12 mouse cellular contexts compared by ENCODE assay signal in genomic region chr11:88856383-88856782, GRCm38 (mm10). TPM values are rescaled to one million over a fixed set of nuclear protein-coding genes. Genes with fewer than 3 reads are reported as not detected.
A peak's percentile ranks its signal among the peaks of the same experiment; 100 is the strongest.
DNase-seq lines count a peak whose midpoint lies in the region; ATAC-seq lines count a peak whose summit lies in the region.
"Had no signal": no experiment of that assay in that cellular context is flagged by ENCODE, and none has a peak within 500 bp of the region (broad histone marks: within the 10 kb centered on the region; RNA-seq: fewer than 3 reads in every experiment).

No protein-coding gene starts in this region.

- H3K9me3 ChIP-seq in forebrain, embryonic 11.5 days (ENCODE audit: control insufficient read depth, low read length): no peaks in the 10 kb centered on the region
- H3K9me3 ChIP-seq in forebrain, embryonic 12.5 days: no peaks in the 10 kb centered on the region
- H3K9me3 ChIP-seq in kidney, embryonic 16.5 days (ENCODE audit: low read length): no peaks in the 10 kb centered on the region
- no peaks in the 10 kb centered on the region for H3K9me3 ChIP-seq in embryonic facial prominence, embryonic 12.5 days
- no peaks in the 10 kb centered on the region for H3K9me3 ChIP-seq in limb, embryonic 13.5 days

- DNase-seq in forebrain, embryonic 11.5 days (ENCODE audit: low spot score): peak; percentile 48
- DNase-seq in kidney, adult 8-10 months: no peak
- no peak for DNase-seq in B cell, adult 2 months
- no peak for DNase-seq in adrenal gland, adult (ENCODE audit: inconsistent age in 2 of 2, low spot score in 1 of 2)
- DNase-seq: adrenal gland, postnatal 25 days; cerebellum, adult 9-10 months; kidney, postnatal 14 days had no signal

- no peak overlapping the region for H3K9ac ChIP-seq in forebrain, embryonic 11.5 days (ENCODE audit: low read length)
- no peak overlapping the region for H3K9ac ChIP-seq in forebrain, embryonic 12.5 days
- H3K9ac ChIP-seq in kidney, embryonic 16.5 days (replicated peaks; ENCODE audit: low read length): no peak overlapping the region
- no peak overlapping the region for H3K9ac ChIP-seq in embryonic facial prominence, embryonic 12.5 days
- no peak overlapping the region for H3K9ac ChIP-seq in limb, embryonic 13.5 days

- H3K27me3 ChIP-seq in forebrain, embryonic 11.5 days (ENCODE audit: control insufficient read depth, insufficient read depth, low read length): no peaks in the 10 kb centered on the region
- no peaks in the 10 kb centered on the region for H3K27me3 ChIP-seq in forebrain, embryonic 12.5 days
- H3K27me3 ChIP-seq in kidney, embryonic 16.5 days (ENCODE audit: insufficient read depth, low read length): no peaks in the 10 kb centered on the region
- no peaks in the 10 kb centered on the region for H3K27me3 ChIP-seq in embryonic facial prominence, embryonic 12.5 days
- no peaks in the 10 kb centered on the region for H3K27me3 ChIP-seq in limb, embryonic 13.5 days

- H3K4me2 ChIP-seq in forebrain, embryonic 11.5 days (ENCODE audit: low read depth, low read length, severe bottlenecking): no peak overlapping the region
- no peak overlapping the region for H3K4me2 ChIP-seq in forebrain, embryonic 12.5 days
- no peak overlapping the region for H3K4me2 ChIP-seq in kidney, embryonic 16.5 days (replicated peaks; ENCODE audit: low read depth, low read length)
- H3K4me2 ChIP-seq in embryonic facial prominence, embryonic 12.5 days (replicated peaks): no peak overlapping the region
- H3K4me2 ChIP-seq in limb, embryonic 13.5 days (replicated peaks): 0 out of 2 replicates have a peak overlapping the region, but pooled peaks have one; percentile 0

- H3K27ac ChIP-seq in forebrain, embryonic 11.5 days (ENCODE audit: low read depth, low read length): no peak overlapping the region
- H3K27ac ChIP-seq in forebrain, embryonic 12.5 days: no peak overlapping the region
- 0 out of 2 replicates have a peak overlapping the region, but pooled peaks have one; percentile 23 for H3K27ac ChIP-seq in kidney, embryonic 16.5 days (ENCODE audit: low read length)
- H3K27ac ChIP-seq in embryonic facial prominence, embryonic 12.5 days: peak overlapping the region; percentile 79
- H3K27ac ChIP-seq in limb, embryonic 13.5 days: peak overlapping the region; percentile 73; the same call in 1 of the 2 replicates

- WGBS in forebrain, embryonic 11.5 days: 66% methylated on average over 2 of the region's 2 CpGs
- 82% methylated on average over 2 of the region's 2 CpGs for WGBS in forebrain, embryonic 12.5 days
- 50% methylated on average over 2 of the region's 2 CpGs for WGBS in kidney, embryonic 16.5 days
- WGBS in embryonic facial prominence, embryonic 12.5 days: 57% methylated on average over 2 of the region's 2 CpGs
- WGBS in limb, embryonic 13.5 days: 34% methylated on average over 2 of the region's 2 CpGs

- H3K36me3 ChIP-seq in forebrain, embryonic 11.5 days (ENCODE audit: control insufficient read depth, insufficient read depth, low read length): no peaks in the 10 kb centered on the region
- no peaks in the 10 kb centered on the region for H3K36me3 ChIP-seq in forebrain, embryonic 12.5 days (replicated peaks)
- no peaks in the 10 kb centered on the region for H3K36me3 ChIP-seq in kidney, embryonic 16.5 days (ENCODE audit: insufficient read depth, low read length)
- H3K36me3 ChIP-seq in embryonic facial prominence, embryonic 12.5 days: no peaks in the 10 kb centered on the region
- no peaks in the 10 kb centered on the region for H3K36me3 ChIP-seq in limb, embryonic 13.5 days

- no peaks in the 10 kb centered on the region for H3K4me1 ChIP-seq in forebrain, embryonic 11.5 days (replicated peaks; ENCODE audit: control insufficient read depth, insufficient read depth, low read length)
- peaks cover 10% of the 10 kb centered on the region for H3K4me1 ChIP-seq in forebrain, embryonic 12.5 days
- H3K4me1 ChIP-seq in kidney, embryonic 16.5 days (ENCODE audit: insufficient read depth, low read length): peaks cover 31% of the 10 kb centered on the region
- H3K4me1 ChIP-seq in embryonic facial prominence, embryonic 12.5 days: peaks cover 27% of the 10 kb centered on the region
- peaks cover 28% of the 10 kb centered on the region for H3K4me1 ChIP-seq in limb, embryonic 13.5 days

- no peak overlapping the region for H3K4me3 ChIP-seq in forebrain, embryonic 11.5 days (ENCODE audit: low read depth, low read length)
- no peak overlapping the region for H3K4me3 ChIP-seq in forebrain, embryonic 12.5 days (replicated peaks)
- no peak overlapping the region for H3K4me3 ChIP-seq in kidney, embryonic 16.5 days (ENCODE audit: low read length)
- H3K4me3 ChIP-seq in embryonic facial prominence, embryonic 12.5 days: no peak overlapping the region
- no peak overlapping the region for H3K4me3 ChIP-seq in limb, embryonic 13.5 days

- ATAC-seq in forebrain, embryonic 11.5 days (replicated peaks; ENCODE audit: low FRiP score): no peak
- no peak for ATAC-seq in forebrain, embryonic 12.5 days (ENCODE audit: low FRiP score)
- peak; percentile 52 for ATAC-seq in kidney, embryonic 16.5 days (ENCODE audit: low FRiP score, low TSS enrichment)
- ATAC-seq in embryonic facial prominence, embryonic 12.5 days (ENCODE audit: insufficient number of reproducible peaks, insufficient read depth, low FRiP score, low TSS enrichment): peak; percentile 82
- ATAC-seq in limb, embryonic 13.5 days (ENCODE audit: low FRiP score, low read depth): peak; percentile 74; the same call in 1 of the 2 replicates
- ATAC-seq: forebrain, embryonic 16.5 days had no signal

RNA-seq across cellular contexts. Expression of gene Akap1, which starts 8.0 kb away (rescaled TPM):
- 15.5 and 16.1 TPM in 2 replicates for polyA plus RNA-seq in forebrain, embryonic 11.5 days (2014; fragmentation: Nextera tagmentation; extraction: Ambion mirVana)
- 20.9 and 23.3 TPM in 2 replicates for polyA plus RNA-seq in forebrain, embryonic 12.5 days (2016; fragmentation: Nextera tagmentation; extraction: Ambion mirVana)
- 23.7 and 24.3 TPM in 2 replicates for polyA plus RNA-seq in kidney, embryonic 16.5 days (2015; fragmentation: Nextera tagmentation; extraction: Ambion mirVana)
- 17.4 and 18.1 TPM in 2 replicates for polyA plus RNA-seq in embryonic facial prominence, embryonic 12.5 days (2016; fragmentation: Nextera tagmentation; extraction: Ambion mirVana)
- polyA plus RNA-seq in limb, embryonic 13.5 days (2015; fragmentation: Nextera tagmentation; extraction: Ambion mirVana): 16.2 and 16.9 TPM in 2 replicates

Comparison
In these comparisons a context has a peak if more than half of its experiments do, and no peak if none do; other contexts are left out.
1. ATAC-seq: peak in kidney, embryonic 16.5 days (single experiment), embryonic facial prominence, embryonic 12.5 days (single experiment) and limb, embryonic 13.5 days (single experiment); none in forebrain, embryonic 11.5 days (single experiment) and forebrain, embryonic 12.5 days (single experiment).
2. H3K27ac ChIP-seq: peak in kidney, embryonic 16.5 days (single experiment), embryonic facial prominence, embryonic 12.5 days (single experiment) and limb, embryonic 13.5 days (single experiment); none in forebrain, embryonic 11.5 days (single experiment) and forebrain, embryonic 12.5 days (single experiment).